ENCODE assay signal across 16 mouse cellular contexts in genomic region chr1:86482288-86482687, GRCm38 (mm10). TPM values are rescaled to one million over a fixed set of nuclear protein-coding genes. Genes with fewer than 3 reads are reported as not detected.
DNase-seq lines count a peak whose midpoint lies in the region; ATAC-seq and TF ChIP-seq lines count a peak whose summit lies in the region.
"Had no signal": no experiment of that assay in that cellular context is flagged by ENCODE, and none has a peak within 500 bp of the region (broad histone marks: within the 10 kb centered on the region; RNA-seq: fewer than 3 reads in every experiment).

No protein-coding gene starts in this region.

- WGBS in kidney, embryonic 14.5 days, result 75% methylated on average over 11 of the region's 11 CpGs
- 87% methylated on average over 11 of the region's 11 CpGs for WGBS in neural tube, embryonic 11.5 days
- 80% methylated on average over 11 of the region's 11 CpGs for WGBS in intestine, embryonic 15.5 days
- WGBS in stomach, postnatal 0 days, result 60% methylated on average over 11 of the region's 11 CpGs

- no peak for TF ChIP-seq CTCF in stomach, postnatal 0 days (IDR thresholded peaks at IDR 0.05; ENCODE audit: low read depth)

- H3K36me3 ChIP-seq in kidney, embryonic 14.5 days (ENCODE audit: control insufficient read depth, insufficient read depth, low read length), result no peaks in the 10 kb centered on the region
- H3K36me3 ChIP-seq in neural tube, embryonic 11.5 days (ENCODE audit: control insufficient read depth, insufficient read depth, low read length), result no peaks in the 10 kb centered on the region
- H3K36me3 ChIP-seq in intestine, embryonic 15.5 days, result no peaks in the 10 kb centered on the region
- H3K36me3 ChIP-seq in stomach, postnatal 0 days (ENCODE audit: control insufficient read depth, insufficient read depth, low read length), result no peaks in the 10 kb centered on the region

- H3K4me1 ChIP-seq in kidney, embryonic 14.5 days (ENCODE audit: control insufficient read depth, insufficient read depth, low read length), result peaks cover 9% of the 10 kb centered on the region
- H3K4me1 ChIP-seq in neural tube, embryonic 11.5 days (ENCODE audit: control insufficient read depth, insufficient read depth, low read length), result no peaks in the 10 kb centered on the region
- H3K4me1 ChIP-seq in intestine, embryonic 15.5 days (replicated peaks), result peaks cover 10% of the 10 kb centered on the region; the same call in 1 of the 2 replicates
- no peaks in the 10 kb centered on the region for H3K4me1 ChIP-seq in stomach, postnatal 0 days (replicated peaks; ENCODE audit: control insufficient read depth, insufficient read depth)

- peak overlapping the region; percentile 93 for H3K27ac ChIP-seq in kidney, embryonic 14.5 days (ENCODE audit: low read depth, low read length)
- H3K27ac ChIP-seq in neural tube, embryonic 11.5 days (ENCODE audit: low read depth, low read length), result 0 out of 2 replicates have a peak overlapping the region, but pooled peaks have one; percentile 11
- H3K27ac ChIP-seq in intestine, embryonic 15.5 days, result peak overlapping the region; percentile 71
- H3K27ac ChIP-seq in stomach, postnatal 0 days (replicated peaks), result peak overlapping the region; percentile 74

- TF ChIP-seq EP300 in stomach, postnatal 0 days (optimal IDR thresholded peaks at IDR 0.05), result no peak

- H3K9ac ChIP-seq in kidney, embryonic 14.5 days (ENCODE audit: low read depth, low read length), result no peak overlapping the region
- no peak overlapping the region for H3K9ac ChIP-seq in neural tube, embryonic 11.5 days (ENCODE audit: low read length)
- H3K9ac ChIP-seq in intestine, embryonic 15.5 days, result no peak overlapping the region
- no peak overlapping the region for H3K9ac ChIP-seq in stomach, postnatal 0 days (ENCODE audit: low read length)

- no peaks in the 10 kb centered on the region for H3K27me3 ChIP-seq in kidney, embryonic 14.5 days (ENCODE audit: control insufficient read depth, insufficient read depth, low read length)
- H3K27me3 ChIP-seq in neural tube, embryonic 11.5 days (ENCODE audit: control insufficient read depth, insufficient read depth, low read length), result no peaks in the 10 kb centered on the region
- no peaks in the 10 kb centered on the region for H3K27me3 ChIP-seq in intestine, embryonic 15.5 days (replicated peaks)
- no peaks in the 10 kb centered on the region for H3K27me3 ChIP-seq in stomach, postnatal 0 days (ENCODE audit: control insufficient read depth, insufficient read depth, low read length)
- H3K27me3 ChIP-seq: CH12.LX had no signal

- no peak overlapping the region for H3K4me2 ChIP-seq in kidney, embryonic 14.5 days (replicated peaks; ENCODE audit: low read depth, low read length)
- H3K4me2 ChIP-seq in neural tube, embryonic 11.5 days (ENCODE audit: low read depth), result no peak overlapping the region
- H3K4me2 ChIP-seq in intestine, embryonic 15.5 days (replicated peaks), result no peak overlapping the region
- H3K4me2 ChIP-seq in stomach, postnatal 0 days (replicated peaks; ENCODE audit: low read depth), result no peak overlapping the region

- no peak overlapping the region for H3K4me3 ChIP-seq in kidney, embryonic 14.5 days (ENCODE audit: low read length)
- H3K4me3 ChIP-seq in neural tube, embryonic 11.5 days (ENCODE audit: low read depth, low read length), result no peak overlapping the region
- no peak overlapping the region for H3K4me3 ChIP-seq in intestine, embryonic 15.5 days (replicated peaks)
- H3K4me3 ChIP-seq in stomach, postnatal 0 days (ENCODE audit: low read depth, low read length), result no peak overlapping the region

- H3K9me3 ChIP-seq in kidney, embryonic 14.5 days (ENCODE audit: control insufficient read depth, low read length), result no peaks in the 10 kb centered on the region
- H3K9me3 ChIP-seq in neural tube, embryonic 11.5 days (ENCODE audit: control insufficient read depth, low read length), result no peaks in the 10 kb centered on the region
- H3K9me3 ChIP-seq in intestine, embryonic 15.5 days, result no peaks in the 10 kb centered on the region
- no peaks in the 10 kb centered on the region for H3K9me3 ChIP-seq in stomach, postnatal 0 days (ENCODE audit: control insufficient read depth, low read length)

- no peak for ATAC-seq in kidney, embryonic 14.5 days (ENCODE audit: low FRiP score, low TSS enrichment)
- no peak for ATAC-seq in neural tube, embryonic 11.5 days (ENCODE audit: insufficient read depth, low FRiP score, low TSS enrichment)
- ATAC-seq in intestine, embryonic 15.5 days, result no peak
- ATAC-seq in stomach, postnatal 0 days (ENCODE audit: low FRiP score, low TSS enrichment), result no peak

- DNase-seq in kidney, postnatal 25 days, result no peak
- DNase-seq in neural tube, embryonic 11.5 days (ENCODE audit: low spot score), result no peak
- DNase-seq in neural tube, embryonic 10.5 days (ENCODE audit: extremely low spot score, low spot score), result no peak
- DNase-seq in stomach, postnatal 0 days (ENCODE audit: low spot score), result no peak
- DNase-seq in gastrocnemius, postnatal 14 days, result no peak
- DNase-seq in heart, postnatal 36 days, result no peak
- DNase-seq: cerebellum, adult 9-10 months; gastrocnemius, postnatal 36 days; lung, postnatal 4 days; right cerebral cortex, adult 18-20 months had no signal

- intact Hi-C loops in gastrocnemius, postnatal 14 days (cut with DNase I; ENCODE audit: low total_unique reads), result no loop called here
- intact Hi-C loops in heart, postnatal 36 days (cut with DNase I), result no loop called here

RNA-seq across cellular contexts. Expression of gene Ptma, which starts 44.2 kb away (rescaled TPM):
- 3,750 and 4,450 TPM in 2 replicates for polyA plus RNA-seq in kidney, embryonic 14.5 days (2014; fragmentation: Nextera tagmentation; extraction: Ambion mirVana)
- polyA plus RNA-seq in neural tube, embryonic 11.5 days (2014; fragmentation: Nextera tagmentation; extraction: Ambion mirVana), result 2,926 and 3,268 TPM in 2 replicates
- 2,151 and 2,475 TPM in 2 replicates for polyA plus RNA-seq in intestine, embryonic 15.5 days (2015; fragmentation: Nextera tagmentation; extraction: Ambion mirVana)
- polyA plus RNA-seq in stomach, postnatal 0 days (2015; fragmentation: Nextera tagmentation; extraction: Ambion mirVana), result 1,436 and 1,585 TPM in 2 replicates
- total RNA-seq in gastrocnemius, postnatal 14 days (2021), result 100 to 1,000 TPM; 184 to 248 TPM
- total RNA-seq in heart, postnatal 36 days (2021), result 100 to 1,000 TPM; 202 to 234 TPM

RNA-seq across cellular contexts. Expression of gene Tex44, which starts 56.2 kb away (rescaled TPM):
- polyA plus RNA-seq in kidney, embryonic 14.5 days (2014; fragmentation: Nextera tagmentation; extraction: Ambion mirVana), result not detected in 2 replicates
- polyA plus RNA-seq in neural tube, embryonic 11.5 days (2014; fragmentation: Nextera tagmentation; extraction: Ambion mirVana), result not detected in 2 replicates
- not detected in 2 replicates for polyA plus RNA-seq in intestine, embryonic 15.5 days (2015; fragmentation: Nextera tagmentation; extraction: Ambion mirVana)
- not detected in 2 replicates for polyA plus RNA-seq in stomach, postnatal 0 days (2015; fragmentation: Nextera tagmentation; extraction: Ambion mirVana)
- not detected for total RNA-seq in gastrocnemius, postnatal 14 days (2021)
- total RNA-seq in heart, postnatal 36 days (2021), result not detected
- total RNA-seq: CH12.LX; gastrocnemius, postnatal 36 days; hematopoietic stem cell, adult 5-6 weeks; left cerebral cortex, postnatal 10 days had no signal
- polyA plus RNA-seq: brain, embryonic 14.5 days had no signal

RNA-seq across cellular contexts. Expression of gene Nmur1, which starts 56.3 kb away (rescaled TPM):
- not detected in 2 replicates for polyA plus RNA-seq in kidney, embryonic 14.5 days (2014; fragmentation: Nextera tagmentation; extraction: Ambion mirVana)
- polyA plus RNA-seq in neural tube, embryonic 11.5 days (2014; fragmentation: Nextera tagmentation; extraction: Ambion mirVana), result 0.35 TPM in 1 of 2 replicates, not detected in the other
- polyA plus RNA-seq in intestine, embryonic 15.5 days (2015; fragmentation: Nextera tagmentation; extraction: Ambion mirVana), result 0.27 and 0.36 TPM in 2 replicates
- 0.52 and 0.56 TPM in 2 replicates for polyA plus RNA-seq in stomach, postnatal 0 days (2015; fragmentation: Nextera tagmentation; extraction: Ambion mirVana)
- not detected for total RNA-seq in gastrocnemius, postnatal 14 days (2021)
- not detected for total RNA-seq in heart, postnatal 36 days (2021)
- total RNA-seq: CH12.LX; gastrocnemius, postnatal 36 days; hematopoietic stem cell, adult 5-6 weeks had no signal

Comparison
In these comparisons a context has a peak if more than half of its experiments do, and no peak if none do; other contexts are left out.
1. H3K27ac ChIP-seq: peak in every context shown above with its lines; median percentile 93 in kidney, embryonic 14.5 days; 74 in stomach, postnatal 0 days; 71 in intestine, embryonic 15.5 days; 11 in neural tube, embryonic 11.5 days.